Mouse (Mus musculus): ENCODE data around the gene Apold1.

Gene Apold1

GRCm38 (mm10) chr6:134981231-134982062 is at the start of gene Apold1:
TSS of gene Apold1 (plus strand) at chr6:134981718.
- no peak for DNase-seq (ENCODE audit: low spot score in 2 of 2)

DNA sequence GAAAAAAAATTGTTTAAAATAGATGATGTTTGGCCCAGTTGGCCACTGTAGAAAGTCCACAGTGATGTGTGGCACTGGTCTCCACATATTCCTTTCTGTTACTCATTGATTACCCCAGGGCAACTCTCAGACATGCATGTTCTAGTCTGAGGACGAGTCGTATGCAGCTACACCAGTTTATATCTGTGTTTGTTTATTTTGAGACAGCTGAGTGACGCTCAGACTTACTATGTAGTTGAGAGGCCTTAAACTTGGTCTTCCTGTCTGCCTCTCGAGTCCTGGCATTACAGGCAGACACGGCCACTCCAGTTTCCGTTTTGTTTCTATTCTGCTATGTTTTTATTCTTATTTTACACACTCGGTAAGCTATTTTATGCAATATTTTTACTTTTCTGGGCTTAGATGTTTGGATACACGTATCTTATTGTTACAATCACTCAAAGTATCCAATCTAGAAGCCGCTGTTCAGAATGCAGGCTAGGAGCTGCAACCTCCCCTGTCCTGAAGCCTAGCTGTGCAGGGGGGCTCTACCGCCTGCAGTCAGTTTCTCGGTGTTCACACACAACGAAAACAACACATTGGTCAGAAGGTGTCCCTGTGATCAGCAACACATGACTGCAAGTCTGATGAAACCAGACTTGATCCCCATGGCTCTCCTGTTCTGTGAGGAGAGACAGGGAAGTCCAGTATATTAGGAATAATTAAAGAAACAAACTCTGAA is 48.9 kb upstream of the Apold1 start:
- DNase-seq (ENCODE audit: low spot score in 2 of 2) = no peak

GRCm38 (mm10) chr6:134933207-134933558 is 48.3 kb upstream of the Apold1 start:
- no peak for DNase-seq (ENCODE audit: low spot score in 2 of 2)

DNA sequence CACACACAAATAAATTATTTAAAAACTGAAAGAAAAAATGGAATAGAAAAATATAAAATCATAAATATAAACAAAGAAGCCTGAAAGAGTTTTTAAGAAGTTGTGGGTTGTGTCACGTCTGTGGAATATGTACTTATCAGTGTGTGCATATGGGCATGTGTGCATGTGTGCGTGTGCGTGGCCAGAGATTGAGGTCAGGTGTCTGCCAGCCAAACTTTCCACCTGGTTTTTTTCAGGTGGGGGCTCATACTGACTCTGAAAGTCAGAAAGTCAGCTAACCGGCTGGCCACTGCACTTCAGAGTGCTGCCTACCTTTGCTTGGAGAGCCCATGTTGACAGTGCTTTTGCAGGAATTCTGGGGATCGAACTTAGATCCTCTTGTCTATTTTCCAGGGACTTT is 47.2 kb upstream of the Apold1 start:
- DNase-seq (ENCODE audit: low spot score in 2 of 2) = no peak

DNA sequence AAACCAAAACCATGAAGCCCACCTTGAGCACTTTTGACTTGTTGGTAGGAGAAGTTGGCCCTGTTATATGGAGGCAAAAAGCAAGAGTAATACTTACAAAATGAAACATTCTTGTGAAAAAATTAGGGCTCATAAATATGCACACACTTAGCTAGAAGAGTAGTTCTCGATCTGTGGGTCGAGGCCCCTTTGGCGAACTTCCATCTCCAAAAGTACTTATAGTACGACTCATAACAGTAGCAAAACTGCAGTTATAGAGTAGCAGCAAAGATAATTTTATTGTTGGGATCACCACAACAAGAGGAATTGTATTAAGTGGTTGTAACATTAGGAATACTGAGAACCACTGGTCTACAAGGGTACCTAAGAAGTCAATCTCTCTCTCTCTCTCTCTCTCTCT is 41.7 kb upstream of the Apold1 start:
- no peak for DNase-seq (ENCODE audit: low spot score in 2 of 2)

- no peak for DNase-seq (ENCODE audit: low spot score in 2 of 2)
These were observed 37.6 kb upstream of the Apold1 start for GRCm38 (mm10) chr6:134943759-134944407.

- no peak for DNase-seq (ENCODE audit: low spot score in 2 of 2)
These were observed 35.5 kb upstream of the Apold1 start for GRCm38 (mm10) chr6:134946054-134946453.

- no peak for DNase-seq (ENCODE audit: low spot score in 2 of 2)
These were observed 34.7 kb upstream of the Apold1 start for GRCm38 (mm10) chr6:134946858-134947257.

DNA sequence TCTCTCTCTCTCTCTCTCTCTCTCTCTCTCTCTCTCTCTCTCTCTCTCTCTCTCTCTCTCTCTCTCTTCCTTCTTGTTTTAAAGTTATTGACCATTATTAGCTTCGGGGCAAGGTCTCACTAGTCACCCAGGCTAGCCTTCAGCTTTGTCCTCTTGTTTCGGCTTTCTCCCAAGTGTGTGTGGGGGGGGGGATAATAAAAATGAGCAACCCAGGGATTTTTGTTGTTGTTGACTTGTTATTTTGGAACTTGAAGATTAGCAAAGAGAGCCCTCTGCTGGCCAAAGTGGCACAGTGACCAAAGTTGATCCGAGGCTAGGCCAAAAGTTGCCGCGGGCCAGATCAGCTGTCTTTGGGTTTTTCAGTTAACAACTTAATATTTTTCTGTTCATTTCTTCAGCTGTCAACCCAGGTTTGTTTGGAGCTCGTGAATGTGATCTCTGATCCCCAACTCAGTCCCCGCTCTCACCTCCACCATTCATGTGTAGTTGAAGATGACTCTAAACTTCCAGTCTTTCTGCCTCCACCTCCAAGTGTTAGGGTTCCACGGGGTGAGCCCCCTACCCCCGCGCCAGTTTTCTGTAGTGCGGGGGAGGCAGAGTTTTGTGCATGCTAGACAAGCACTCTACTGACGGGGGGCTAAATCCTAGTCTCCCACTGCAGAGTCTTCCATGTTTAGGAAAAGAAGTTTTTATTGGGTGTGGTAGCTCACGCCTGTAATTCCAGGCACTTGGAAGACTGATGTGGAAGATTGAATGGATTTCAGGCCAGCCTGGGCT is 34.0 kb upstream of the Apold1 start:
- peak; percentile 53 to 72 for DNase-seq (ENCODE audit: low spot score in 2 of 2)

GRCm38 (mm10) chr6:134948522-134949061 is 32.9 kb upstream of the Apold1 start:
- DNase-seq (ENCODE audit: low spot score in 2 of 2) = no peak

- no peak for DNase-seq (ENCODE audit: low spot score in 2 of 2)
These were observed 32.3 kb upstream of the Apold1 start for GRCm38 (mm10) chr6:134949241-134949640.

DNA sequence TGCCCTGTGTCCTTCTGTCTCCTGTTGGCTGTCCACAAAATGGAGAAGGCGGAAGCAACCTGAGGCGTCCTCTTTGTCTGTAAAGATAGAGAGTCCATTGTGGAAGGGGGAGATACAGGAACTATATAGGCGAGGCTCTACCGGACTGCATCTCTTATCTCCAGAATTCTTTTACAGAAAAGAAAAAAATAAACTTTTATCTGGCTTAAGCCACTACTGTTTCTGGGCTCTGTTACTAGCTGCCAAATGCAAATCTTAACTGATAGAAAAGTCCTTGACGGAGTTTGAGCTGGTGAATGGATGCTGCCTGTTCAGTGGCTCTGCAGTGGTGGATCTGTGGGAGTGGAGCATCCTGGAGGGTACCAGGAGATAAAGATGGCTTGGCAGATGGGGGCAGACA is 30.2 kb upstream of the Apold1 start:
- DNase-seq (ENCODE audit: low spot score in 2 of 2) = no peak

GRCm38 (mm10) chr6:134953976-134954375 is 27.5 kb upstream of the Apold1 start:
- DNase-seq (ENCODE audit: low spot score in 2 of 2) = peak; percentile 49

GRCm38 (mm10) chr6:134956388-134956787 is 25.1 kb upstream of the Apold1 start:
- no peak for DNase-seq (ENCODE audit: low spot score in 2 of 2)

DNA sequence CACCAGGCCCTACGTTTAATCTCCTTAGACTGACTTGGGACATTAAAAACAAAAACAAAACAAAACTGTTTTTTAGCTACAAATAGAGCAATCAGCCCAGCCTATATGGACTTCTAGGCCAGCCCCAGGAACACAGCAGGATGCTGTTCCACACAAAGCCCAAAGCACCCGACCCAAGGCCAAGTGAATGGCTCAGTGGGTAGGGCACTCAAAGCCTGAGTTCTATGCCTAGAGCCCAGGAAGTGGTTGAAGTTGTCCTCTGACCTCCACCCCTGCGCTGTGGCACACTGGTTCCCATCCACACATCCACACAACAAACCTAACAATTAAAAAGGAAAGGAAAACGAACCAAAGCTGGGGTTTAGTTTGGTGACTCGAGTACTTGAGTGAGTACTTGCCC is 20.2 kb upstream of the Apold1 start:
- DNase-seq (ENCODE audit: low spot score in 2 of 2) = no peak

- DNase-seq (ENCODE audit: low spot score in 2 of 2) = no peak
These were observed 19.5 kb upstream of the Apold1 start for GRCm38 (mm10) chr6:134961858-134962517.

DNA sequence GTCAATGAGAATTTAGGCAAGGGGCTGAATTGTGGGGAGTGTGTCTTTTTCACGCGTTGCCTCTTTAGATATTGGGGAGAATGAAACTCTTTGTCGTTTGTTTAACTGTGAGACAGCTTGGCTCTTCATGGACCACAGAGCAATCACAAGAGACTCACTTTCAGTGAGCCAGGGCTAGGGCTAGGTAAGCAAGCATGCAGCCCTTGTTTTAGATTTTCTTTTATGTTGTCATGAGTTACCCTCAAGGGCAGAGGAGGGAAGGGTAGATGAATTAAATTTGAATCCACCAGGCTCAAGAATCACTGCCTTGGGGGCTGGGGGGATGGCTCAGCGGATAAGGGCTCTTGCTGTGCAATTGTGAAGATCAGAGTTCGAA is 19.0 kb upstream of the Apold1 start:
- no peak for DNase-seq (ENCODE audit: low spot score in 2 of 2)

DNA sequence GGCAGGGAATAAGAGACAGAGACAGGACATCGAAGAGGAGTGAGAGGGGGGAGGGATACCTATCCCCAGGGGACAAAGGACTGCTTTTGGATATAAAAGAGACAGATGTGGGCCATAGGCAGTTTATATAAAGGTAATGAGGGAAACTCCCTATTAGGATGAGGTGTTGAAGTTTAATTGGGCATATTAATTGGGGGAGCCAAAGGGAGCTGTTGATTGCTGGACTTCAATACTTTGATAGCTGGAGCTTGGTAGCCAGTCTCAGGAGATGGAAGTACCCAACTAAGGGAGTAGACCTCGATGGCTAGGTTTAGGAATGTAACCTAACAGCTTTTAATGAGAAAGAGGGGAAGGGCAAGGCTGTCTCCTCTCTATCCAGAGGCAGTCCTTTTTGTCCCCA is 17.6 kb upstream of the Apold1 start:
- no peak for DNase-seq (ENCODE audit: low spot score in 2 of 2)

GRCm38 (mm10) chr6:134966681-134967080 is 14.8 kb upstream of the Apold1 start:
- DNase-seq (ENCODE audit: low spot score in 2 of 2) = no peak

DNA sequence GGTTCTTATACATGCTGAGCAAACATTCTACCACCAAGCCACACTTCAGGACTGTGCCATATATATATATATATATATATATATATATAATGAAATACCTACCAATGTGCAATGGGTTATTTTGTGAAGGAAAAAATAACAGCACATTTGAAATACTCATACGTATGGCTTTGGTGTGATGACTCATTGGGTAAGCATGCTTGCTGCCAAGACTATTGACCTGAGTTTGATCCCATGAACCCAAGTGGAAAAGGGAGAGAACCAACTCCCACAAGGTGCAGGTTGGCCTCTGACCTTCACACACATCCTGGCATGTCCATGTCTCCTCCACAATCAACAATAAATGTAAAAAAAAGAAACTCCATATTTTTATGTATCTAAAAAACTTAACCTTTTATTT is 13.2 kb upstream of the Apold1 start:
- no peak for DNase-seq (ENCODE audit: low spot score in 2 of 2)

DNA sequence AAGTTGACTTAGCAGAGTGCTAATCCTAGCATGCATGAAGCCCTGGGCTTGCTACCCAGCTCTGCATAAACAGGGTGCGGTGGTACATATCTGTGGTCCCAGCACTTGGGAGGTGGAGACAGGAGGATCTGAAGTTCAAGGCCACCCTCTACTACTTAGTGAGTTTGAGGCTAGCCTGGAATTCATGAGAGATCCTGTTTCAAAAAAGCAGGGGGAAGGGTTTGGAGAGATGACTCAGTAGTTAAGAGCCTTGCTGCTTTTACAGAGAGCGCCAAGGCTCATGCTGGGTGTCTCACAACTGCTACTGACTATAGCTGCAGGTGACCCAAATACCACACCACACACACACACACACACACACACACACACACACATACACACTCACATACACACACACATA is 12.0 kb upstream of the Apold1 start:
- no peak for DNase-seq (ENCODE audit: low spot score in 2 of 2)

Measured in right cerebral cortex, postnatal 10 days (tissue).